Mouse (Mus musculus): Measurements from ENCODE around the gene Tnrc18.

The Tnrc18 gene

GRCm38 (mm10) chr5:142692248-142692647, 125.2 kb downstream of the Tnrc18 start, which contains the start of gene Slc29a4:
Gene Slc29a4, plus strand, starts transcription at chr5:142692512.
- DNase-seq (ENCODE audit: low spot score in 2 of 2), result peak in 1 of 2 experiments; percentile 35

- DNase-seq (ENCODE audit: low spot score in 2 of 2), result no peak
Observed at GRCm38 (mm10) chr5:142690343-142690742, 127.1 kb downstream of the Tnrc18 start.

DNA sequence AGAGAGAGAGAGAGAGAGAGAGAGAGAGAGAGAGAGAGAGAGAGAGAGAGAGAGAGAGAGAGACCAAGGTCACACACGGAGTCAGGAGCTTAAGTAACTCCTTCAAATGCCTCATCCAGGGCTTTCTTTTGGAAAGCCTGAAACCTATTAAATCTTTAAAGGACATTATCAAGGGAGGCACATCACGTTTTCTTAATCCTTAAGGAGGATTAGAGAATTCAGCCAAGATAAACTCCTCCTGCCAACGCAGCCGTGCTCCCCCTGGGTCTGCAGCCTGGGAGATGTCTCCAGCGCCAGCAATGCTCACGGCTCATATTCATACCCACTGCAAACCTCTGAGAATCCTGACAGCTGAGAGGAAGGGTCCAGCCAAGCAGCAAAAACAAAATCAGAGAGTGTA, 128.6 kb downstream of the Tnrc18 start:
- DNase-seq (ENCODE audit: low spot score in 2 of 2), result no peak

- no peak for DNase-seq (ENCODE audit: low spot score in 2 of 2)
Observed at GRCm38 (mm10) chr5:142682529-142682928, 134.9 kb downstream of the Tnrc18 start.

DNA sequence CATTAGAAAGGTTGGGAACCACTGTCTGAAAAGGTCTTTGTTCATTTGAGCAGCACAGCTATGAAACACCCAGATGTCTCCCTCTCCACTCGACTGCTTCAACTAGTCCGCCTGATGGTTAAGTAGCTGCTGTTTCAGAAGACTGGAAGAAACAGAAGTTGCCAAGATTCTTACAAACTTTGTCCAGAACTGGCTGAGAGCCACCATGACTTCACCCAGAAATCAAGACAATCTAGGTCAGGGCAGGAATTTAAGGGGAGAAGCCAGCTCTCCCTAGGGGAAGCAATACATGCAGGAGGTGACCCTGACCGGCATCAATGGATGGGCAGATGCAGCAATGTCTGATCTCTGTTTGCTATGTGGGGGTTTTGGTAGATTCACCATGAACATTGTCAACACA, 135.6 kb downstream of the Tnrc18 start:
- no peak for DNase-seq (ENCODE audit: low spot score in 2 of 2)

DNA sequence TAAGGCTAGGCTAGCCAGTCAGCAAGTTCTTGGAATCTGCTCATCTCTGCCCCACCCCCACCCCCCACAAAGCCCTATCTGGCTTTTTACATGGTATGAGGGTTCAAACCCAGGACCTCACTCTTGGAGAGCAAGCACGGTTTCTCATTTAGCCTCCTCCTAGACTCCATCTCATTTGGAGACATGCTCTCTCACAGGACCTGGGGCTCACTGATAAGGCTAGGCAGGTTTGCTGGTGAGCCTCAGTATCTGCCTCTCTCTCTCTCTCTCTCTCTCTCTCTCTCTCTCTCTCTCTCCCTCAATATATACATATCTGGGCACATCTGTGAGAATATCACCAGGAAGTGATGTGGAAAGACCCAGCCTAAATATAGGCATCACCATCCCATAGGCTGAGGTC, 138.4 kb downstream of the Tnrc18 start:
- no peak for DNase-seq (ENCODE audit: low spot score in 2 of 2)

GRCm38 (mm10) chr5:142678141-142678571, 139.3 kb downstream of the Tnrc18 start:
- no peak for DNase-seq (ENCODE audit: low spot score in 2 of 2)

Data from cerebellum, postnatal 4 days (tissue).